Mouse (Mus musculus) midbrain, embryonic 11.5 days (tissue): ENCODE measurements around the gene Rccd1. TPM values are rescaled to one million over a fixed set of nuclear protein-coding genes. Genes with fewer than 3 reads are reported as not detected.
A peak's percentile ranks its signal among the peaks of the same experiment; 100 is the strongest.

Experiments
- ATAC-seq: fragments of 200-750 bp; cut with Nextera tagmentation; 2 replicates; pipeline ENCODE4 v1.8.0; 2017; ENCODE audit warnings: moderate TSS enrichment, moderate library complexity; ENCODE audit not compliant: low FRiP score
- DNase-seq: peaks from one replicate; pipeline ENCODE4 v3.0.0; 2015; ENCODE audit warnings: low spot score; ENCODE audit errors: missing footprints
- H3K27ac ChIP-seq: fragments of 300-500 bp; sonication (generic); 2 replicates; pipeline ENCODE4 v1.5.1; 2014; ENCODE audit warnings: low read depth, low read length
- H3K27me3 ChIP-seq: fragments of 300-500 bp; sonication (generic); 2 replicates; pipeline ENCODE4 v1.6.1; 2014; ENCODE audit warnings: mild to moderate bottlenecking, low read length, moderate library complexity, mixed read lengths; ENCODE audit not compliant: control insufficient read depth, insufficient read depth
- H3K36me3 ChIP-seq: fragments of 300-500 bp; sonication (generic); 2 replicates; pipeline ENCODE4 v1.6.1; 2014; ENCODE audit warnings: mild to moderate bottlenecking, low read length, moderate library complexity, mixed read lengths; ENCODE audit not compliant: control insufficient read depth, insufficient read depth
- H3K4me1 ChIP-seq: fragments of 300-500 bp; sonication (generic); 2 replicates; pipeline ENCODE4 v1.6.1; 2014; ENCODE audit warnings: low read length; ENCODE audit not compliant: control insufficient read depth, insufficient read depth
- H3K4me2 ChIP-seq: fragments of 300-500 bp; sonication (generic); 2 replicates; pipeline ENCODE4 v1.6.1; 2014; ENCODE audit warnings: mild to moderate bottlenecking, moderate library complexity
- H3K4me3 ChIP-seq: fragments of 300-500 bp; sonication (generic); 2 replicates; pipeline ENCODE4 v1.5.1; 2014; ENCODE audit warnings: low read depth, low read length
- H3K9ac ChIP-seq: fragments of 300-500 bp; sonication (generic); 2 replicates; pipeline ENCODE4 v1.6.1; 2014; ENCODE audit warnings: low read length
- H3K9me3 ChIP-seq: fragments of 300-500 bp; sonication (generic); 2 replicates; pipeline ENCODE4 v1.6.1; 2016; ENCODE audit warnings: low read length; ENCODE audit not compliant: control insufficient read depth
- WGBS: fragments of 180-500 bp; shearing (Covaris S2); extraction: QIAGEN DNeasy Blood & Tissue Kit; methylation state at CpG from one replicate; pipeline ENCODE4 v1.1.7; 2014; 5-methylcytosine and 5-hydroxymethylcytosine counted together
- polyA plus RNA-seq: library from polyadenylated mRNA; unstranded; fragments of >200 nt; fragmentation: Nextera tagmentation; extraction: Ambion mirVana; gene quantifications from 2 replicates; pipeline ENCODE4 v1.2.1, GENCODE M21; 2014

The Rccd1 gene
- polyA plus RNA-seq, 1 experiment from 2014 or later = 10.9 TPM

GRCm38 (mm10) chr7:80283226-80283918 is 40.9 kb downstream of the Rccd1 start:
- ATAC-seq = no peak
- no peak for DNase-seq
- Histone ChIP-seq H3K4me3 (no peak overlapping the region), H3K27me3 (no peaks in the 10 kb centered on the region), H3K4me1 (no peaks in the 10 kb centered on the region), H3K9me3 (no peaks in the 10 kb centered on the region), H3K36me3 (peaks cover 4% of the 10 kb centered on the region), H3K4me2 (no peak overlapping the region), H3K27ac (no peak overlapping the region), H3K9ac (no peak overlapping the region)
- WGBS = 88% methylated on average over 3 of the region's 3 CpGs

- 83% methylated on average over 3 of the region's 3 CpGs for WGBS
- H3K9me3 ChIP-seq = no peaks in the 10 kb centered on the region
- no peaks in the 10 kb centered on the region for H3K4me1 ChIP-seq
Measured at GRCm38 (mm10) chr7:80281646-80282045, 42.6 kb downstream of the Rccd1 start.

GRCm38 (mm10) chr7:80280998-80281397 is 43.3 kb downstream of the Rccd1 start:
- WGBS = 92% methylated on average over 2 of the region's 2 CpGs
- peaks cover 3% of the 10 kb centered on the region; the same call in 1 of the 2 replicates for H3K36me3 ChIP-seq

More at GRCm38 (mm10) chr7:80281646-80282045, 42.6 kb downstream of the Rccd1 start:
- Histone ChIP-seq H3K4me3 (no peak overlapping the region), H3K4me2 (no peak overlapping the region), H3K27ac (no peak overlapping the region), H3K36me3 (peaks cover 2% of the 10 kb centered on the region; the same call in 1 of the 2 replicates), H3K9ac (no peak overlapping the region), H3K27me3 (no peaks in the 10 kb centered on the region)
- ATAC-seq (no peak), DNase-seq (no peak)

GRCm38 (mm10) chr7:80280032-80280431 is 44.2 kb downstream of the Rccd1 start:
- no peak overlapping the region for H3K27ac ChIP-seq
- H3K9ac ChIP-seq = no peak overlapping the region
- DNase-seq = no peak
- peaks cover 3% of the 10 kb centered on the region; the same call in 1 of the 2 replicates for H3K9me3 ChIP-seq
- WGBS = 86% methylated on average over 10 of the region's 10 CpGs
- no peaks in the 10 kb centered on the region for H3K27me3 ChIP-seq
- no peak overlapping the region for H3K4me2 ChIP-seq
- H3K4me3 ChIP-seq = no peak overlapping the region
- no peaks in the 10 kb centered on the region for H3K4me1 ChIP-seq
- no peak for ATAC-seq
- peaks cover 8% of the 10 kb centered on the region for H3K36me3 ChIP-seq

More at GRCm38 (mm10) chr7:80280998-80281397, 43.3 kb downstream of the Rccd1 start:
- no peak overlapping the region for H3K27ac ChIP-seq
- DNase-seq (no peak), ATAC-seq (no peak)
- H3K9ac ChIP-seq = no peak overlapping the region
- no peak overlapping the region for H3K4me2 ChIP-seq
- H3K27me3 ChIP-seq = no peaks in the 10 kb centered on the region
- H3K4me1 ChIP-seq = no peaks in the 10 kb centered on the region
- H3K4me3 ChIP-seq = no peak overlapping the region
- no peaks in the 10 kb centered on the region for H3K9me3 ChIP-seq

- no peak for ATAC-seq
- Histone ChIP-seq H3K4me3 (no peak overlapping the region), H3K9ac (no peak overlapping the region), H3K4me1 (no peaks in the 10 kb centered on the region), H3K36me3 (peaks cover 25% of the 10 kb centered on the region), H3K27me3 (no peaks in the 10 kb centered on the region), H3K9me3 (peaks cover 14% of the 10 kb centered on the region), H3K27ac (no peak overlapping the region), H3K4me2 (no peak overlapping the region)
- DNase-seq = peak; percentile 53
- 91% methylated on average over 4 of the region's 4 CpGs for WGBS
Measured at GRCm38 (mm10) chr7:80276374-80276773, 47.9 kb downstream of the Rccd1 start.

GRCm38 (mm10) chr7:80273456-80273855 is 50.8 kb downstream of the Rccd1 start:
- no peak for ATAC-seq
- Histone ChIP-seq H3K4me2 (no peak overlapping the region), H3K4me1 (peaks cover 11% of the 10 kb centered on the region), H3K9ac (no peak overlapping the region), H3K4me3 (no peak overlapping the region), H3K36me3 (peaks cover 25% of the 10 kb centered on the region), H3K27ac (no peak overlapping the region), H3K27me3 (no peaks in the 10 kb centered on the region), H3K9me3 (peaks cover 14% of the 10 kb centered on the region)
- no peak for DNase-seq
- 93% methylated on average over 2 of the region's 2 CpGs for WGBS

- H3K4me1 ChIP-seq = peaks cover 11% of the 10 kb centered on the region
- under 1% methylated on average over 23 of the region's 23 CpGs for WGBS
- no peaks in the 10 kb centered on the region for H3K27me3 ChIP-seq
- H3K36me3 ChIP-seq = peaks cover 17% of the 10 kb centered on the region
- H3K9me3 ChIP-seq = peaks cover 8% of the 10 kb centered on the region
- peak overlapping the region; percentile 89 for H3K4me3 ChIP-seq
- H3K27ac ChIP-seq = no peak overlapping the region
- peak overlapping the region; percentile 88 for H3K4me2 ChIP-seq
- H3K9ac ChIP-seq = peak overlapping the region; percentile 80
- DNase-seq (no peak), ATAC-seq (peak; percentile 62; the same call in 1 of the 2 replicates)
Measured at GRCm38 (mm10) chr7:80269751-80270255, 54.5 kb downstream of the Rccd1 start.

- WGBS = 4% methylated on average over 21 of the region's 21 CpGs
- Histone ChIP-seq H3K27ac (no peak within 1 kb of the TSS), H3K9me3 (peaks cover 1% of the 10 kb centered on the region; the same call in 1 of the 2 replicates), H3K4me2 (peak within 1 kb of the TSS; percentile 88), H3K4me1 (peaks cover 11% of the 10 kb centered on the region), H3K27me3 (no peaks in the 10 kb centered on the region), H3K9ac (peak within 1 kb of the TSS; percentile 80), H3K36me3 (peaks cover 13% of the 10 kb centered on the region), H3K4me3 (peak within 1 kb of the TSS; percentile 89)
- ATAC-seq (peak; percentile 92), DNase-seq (peak; percentile 99)
Measured at GRCm38 (mm10) chr7:80268897-80269750, 55.1 kb downstream of the Rccd1 start, which contains the start of gene Vps33b. Gene Vps33b, plus strand, starts transcription at chr7:80269649.
